Comparison of ENCODE assay signal across 8 mouse cellular contexts in genomic region chr9:90206500-90206899, GRCm38 (mm10). TPM values are rescaled to one million over a fixed set of nuclear protein-coding genes. Genes with fewer than 3 reads are reported as not detected.
DNase-seq lines count a peak whose midpoint lies in the region; ATAC-seq and TF ChIP-seq lines count a peak whose summit lies in the region.
"Had no signal": no experiment of that assay in that cellular context is flagged by ENCODE, and none has a peak within 500 bp of the region (broad histone marks: within the 10 kb centered on the region; RNA-seq: fewer than 3 reads in every experiment).

No protein-coding gene starts in this region.

- no peak overlapping the region for H3K4me2 ChIP-seq in midbrain, embryonic 15.5 days

- no peaks in the 10 kb centered on the region for H3K36me3 ChIP-seq in midbrain, embryonic 15.5 days (replicated peaks)

- WGBS in midbrain, embryonic 15.5 days, result 43% methylated on average over 2 of the region's 2 CpGs

- H3K4me3 ChIP-seq in gastrocnemius, adult 2 months, result no peak overlapping the region
- H3K4me3 ChIP-seq in midbrain, embryonic 15.5 days, result no peak overlapping the region
- H3K4me3 ChIP-seq: myocyte had no signal

- no peak overlapping the region for H3K27ac ChIP-seq in gastrocnemius, adult 2 months
- no peak overlapping the region for H3K27ac ChIP-seq in midbrain, embryonic 15.5 days

- intact Hi-C loops in gastrocnemius, adult 2 months (cut with DNase I), result loop anchor here (1.0 kb wide), 2 partner anchors 64 to 240 kb away; partner anchors contain the start of gene Tbc1d2b
- intact Hi-C loops in left cerebral cortex, postnatal 4 days (cut with DNase I), result loop anchor here (5.0 to 10.0 kb wide), 3 partner anchors 241 to 1838 kb away; no protein-coding TSS in a partner anchor

- H3K4me1 ChIP-seq in midbrain, embryonic 15.5 days, result no peaks in the 10 kb centered on the region

- H3K9ac ChIP-seq in midbrain, embryonic 15.5 days, result no peak overlapping the region

- H3K9me3 ChIP-seq in midbrain, embryonic 15.5 days, result no peaks in the 10 kb centered on the region

- TF ChIP-seq CTCF in gastrocnemius, adult 2 months (IDR thresholded peaks at IDR 0.05), result peak; percentile 91; the same call in 1 of the 2 replicates

- DNase-seq in adipocyte (ENCODE audit: low spot score), result peak; percentile 93
- peak; percentile 85 to 94 for DNase-seq in cerebellum, postnatal 14 days
- DNase-seq in gastrocnemius, adult 2 months, result peak; percentile 87
- DNase-seq in kidney, adult 11 months, result peak; percentile 57
- peak; percentile 89 for DNase-seq in left cerebral cortex, postnatal 4 days
- peak; percentile 71 for DNase-seq in spleen, adult 12 weeks (ENCODE audit: low spot score)

- H3K27me3 ChIP-seq in midbrain, embryonic 15.5 days (replicated peaks), result no peaks in the 10 kb centered on the region

- ATAC-seq in midbrain, embryonic 15.5 days (replicated peaks), result peak; percentile 63

RNA-seq across cellular contexts. Expression of gene Adamts7, which starts 43.6 kb away (rescaled TPM):
- under 1 TPM; 0.41 to 0.59 TPM for total RNA-seq in gastrocnemius, adult 2 months (2021)
- total RNA-seq in left cerebral cortex, postnatal 4 days (2021), result 10 to 100 TPM in 1 of 2 experiments, 1 to 10 TPM in 1; 7.3 to 10.8 TPM
- 9.9 and 11.5 TPM in 2 replicates for polyA plus RNA-seq in midbrain, embryonic 15.5 days (2015; fragmentation: Nextera tagmentation; extraction: Ambion mirVana)

Comparison
In these comparisons a context has a peak if more than half of its experiments do, and no peak if none do; other contexts are left out.
1. RNA of gene Adamts7, which starts 43.6 kb away (total RNA-seq): 7.3 to 10.8 TPM in left cerebral cortex, postnatal 4 days; 0.41 to 0.59 TPM in gastrocnemius, adult 2 months; every median in the first group is over 4 times any median in the second.
2. Peak in every context shown above with its lines, with median percentiles within 50 percentile points of each other: DNase-seq.